Mouse (Mus musculus) adrenal gland, postnatal 14 days (tissue): ENCODE measurements at regions not wholly inside any gene's neighbourhood (a gene's known extent, or its start where the extent isn't known, plus 50 kb on each side); places are given as distances from the start of the nearest gene placed in this dataset.

ENCODE experiments used
- DNase-seq: peaks from one replicate; pipeline ENCODE4 v3.0.0; 2021; ENCODE audit warnings: mixed read lengths

DNA sequence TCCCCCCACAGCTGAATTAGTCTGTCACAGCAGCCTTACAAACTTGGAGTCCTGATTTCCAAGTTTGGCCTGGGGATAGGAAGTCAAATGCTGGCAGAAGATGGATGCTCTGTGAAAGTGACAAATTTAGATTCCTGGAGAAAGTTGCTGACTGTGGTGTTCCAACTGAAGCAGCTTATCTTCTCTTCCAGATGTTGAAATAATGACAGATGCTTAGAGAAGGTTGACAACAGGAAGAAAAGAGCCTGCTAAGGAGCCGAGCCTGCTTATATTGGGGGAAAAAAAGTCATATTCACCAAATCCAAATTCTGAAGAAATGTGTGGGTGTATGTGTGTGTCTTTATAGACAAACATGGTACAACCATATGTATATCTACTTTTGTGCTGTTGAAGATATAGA is 1380.4 kb upstream of the Cdh8 start:
- DNase-seq: no peak

DNA sequence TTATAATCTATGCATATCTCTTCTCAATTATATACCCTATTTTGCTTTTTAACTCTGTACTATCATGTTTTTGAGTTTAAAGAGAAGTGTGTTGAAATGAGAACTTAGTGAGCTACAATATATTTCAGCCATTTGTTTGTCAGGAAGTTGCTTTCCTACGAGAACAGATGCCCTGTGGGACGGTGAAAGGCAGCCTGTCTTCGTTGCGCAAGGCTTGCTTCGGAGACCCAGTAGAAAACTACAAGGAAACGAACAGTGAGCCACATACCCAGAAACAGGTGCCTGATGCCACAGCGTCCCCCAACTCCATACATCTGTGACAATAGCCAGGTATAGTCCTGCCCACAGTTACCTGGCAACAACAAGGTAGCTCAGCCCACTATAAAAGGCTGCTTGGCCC is 1377.7 kb upstream of the Cdh8 start:
- no peak for DNase-seq

DNA sequence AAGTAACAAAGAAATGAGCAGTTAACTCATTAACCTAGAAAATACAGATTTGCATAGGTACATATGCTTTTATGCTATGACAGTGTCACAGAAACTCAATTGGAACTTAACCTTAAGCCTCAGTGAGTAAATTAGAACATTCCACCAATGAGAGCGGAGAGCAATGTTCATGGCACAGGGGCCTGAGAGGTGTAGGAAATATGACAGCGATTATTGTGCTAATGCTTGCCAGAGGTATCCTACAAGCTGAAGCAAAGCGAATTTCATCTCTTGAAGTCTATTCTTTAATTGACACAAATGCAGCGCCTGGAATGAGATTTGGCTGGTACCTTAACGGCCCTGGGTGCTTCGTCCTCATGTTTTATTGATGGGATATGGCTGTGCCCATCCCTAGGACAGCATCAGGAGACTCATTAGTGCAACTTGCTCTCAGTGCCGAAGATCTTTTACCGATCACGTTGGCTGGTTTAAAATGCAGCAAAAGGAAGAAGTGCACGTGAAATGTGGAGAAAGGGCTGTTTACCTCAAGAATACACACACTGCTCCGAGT is 1374.4 kb upstream of the Cdh8 start:
- DNase-seq: no peak

DNA sequence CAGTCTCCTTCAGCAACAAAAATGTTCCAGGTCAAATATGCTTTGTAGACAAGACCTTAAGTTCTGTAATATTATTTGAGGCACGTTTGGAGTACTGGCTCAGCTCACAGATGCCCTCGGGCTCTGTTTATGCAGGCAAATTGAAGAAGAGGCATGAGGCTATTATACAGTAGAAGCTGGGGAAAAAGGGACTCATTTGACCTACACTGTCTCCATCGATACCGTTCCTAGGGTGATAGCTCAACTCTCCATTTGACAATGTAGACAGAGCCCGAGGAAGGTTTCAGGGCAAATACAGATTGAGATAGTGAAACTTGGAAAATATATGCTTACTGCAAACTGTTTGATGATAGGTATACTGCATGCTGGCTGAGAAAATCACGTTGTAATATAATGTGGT is 1371.9 kb upstream of the Cdh8 start:
- DNase-seq: no peak

DNA sequence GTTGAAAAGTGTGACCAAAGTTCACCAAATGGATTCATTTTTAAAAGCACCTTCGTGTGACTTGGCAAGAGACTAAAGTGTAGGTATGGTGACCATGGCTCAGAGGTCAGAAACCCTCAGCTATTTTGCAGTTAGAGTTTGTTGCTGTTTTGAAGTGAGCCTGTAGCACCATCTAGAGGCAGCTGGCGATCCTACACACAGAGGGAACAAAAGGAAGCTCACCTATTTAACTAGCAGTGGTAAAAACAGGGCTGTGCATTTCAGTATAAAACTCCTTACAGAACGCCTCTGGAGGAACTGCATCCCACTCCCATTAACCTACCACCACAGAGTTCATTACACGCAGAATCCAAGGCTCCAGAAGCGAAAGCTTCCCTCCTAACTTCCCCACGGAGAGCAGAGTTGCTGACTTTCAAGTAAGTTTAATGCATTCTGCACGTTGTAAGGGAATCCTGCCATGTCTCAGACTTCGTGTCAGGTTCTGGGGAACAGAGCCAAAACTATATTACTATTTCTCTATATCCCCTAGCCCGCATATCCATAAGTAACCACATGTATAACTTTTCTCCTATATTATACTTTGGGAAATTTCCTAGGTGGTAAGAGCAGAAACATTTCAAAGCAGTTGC is 1356.6 kb upstream of the Cdh8 start:
- peak; percentile 52 for DNase-seq

DNA sequence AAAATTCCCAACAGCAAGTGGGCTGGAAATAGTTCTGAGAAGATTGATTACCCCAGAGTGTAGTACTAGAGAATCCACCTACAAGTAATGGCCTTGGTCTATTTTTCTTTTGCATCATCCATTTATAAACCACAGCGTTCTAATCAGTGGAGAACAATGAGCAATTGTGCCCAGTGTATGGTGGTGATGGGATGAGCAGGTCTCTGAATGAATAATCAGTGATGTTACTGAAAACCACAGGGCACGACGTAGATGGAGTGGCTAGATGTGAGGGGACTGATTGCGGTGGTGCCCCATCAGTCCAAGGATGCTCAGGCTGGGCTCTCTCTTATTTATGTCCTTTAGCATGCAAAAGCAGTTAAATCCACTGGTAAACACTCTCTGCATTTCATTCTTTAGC is 1353.3 kb upstream of the Cdh8 start:
- no peak for DNase-seq

DNA sequence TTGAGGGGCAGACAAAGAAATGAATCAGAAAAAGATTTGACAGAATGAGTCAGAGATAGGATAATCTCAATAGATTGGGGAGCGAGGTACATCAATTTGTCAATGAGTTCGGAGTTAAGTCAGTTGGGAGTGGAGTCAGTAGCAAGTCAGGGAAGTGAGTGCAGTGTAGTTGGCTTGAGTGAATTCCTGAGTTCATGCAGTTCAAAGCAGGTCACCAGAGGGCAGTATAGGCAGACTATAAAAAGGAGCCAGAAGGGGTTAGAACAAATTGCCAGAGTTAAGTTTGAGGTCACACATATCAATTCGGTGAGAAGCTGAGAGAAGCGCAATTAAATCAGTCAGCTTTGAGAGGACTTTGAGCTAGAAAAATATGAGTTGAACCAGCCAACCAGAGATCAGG is 1317.7 kb upstream of the Cdh8 start:
- no peak for DNase-seq

DNA sequence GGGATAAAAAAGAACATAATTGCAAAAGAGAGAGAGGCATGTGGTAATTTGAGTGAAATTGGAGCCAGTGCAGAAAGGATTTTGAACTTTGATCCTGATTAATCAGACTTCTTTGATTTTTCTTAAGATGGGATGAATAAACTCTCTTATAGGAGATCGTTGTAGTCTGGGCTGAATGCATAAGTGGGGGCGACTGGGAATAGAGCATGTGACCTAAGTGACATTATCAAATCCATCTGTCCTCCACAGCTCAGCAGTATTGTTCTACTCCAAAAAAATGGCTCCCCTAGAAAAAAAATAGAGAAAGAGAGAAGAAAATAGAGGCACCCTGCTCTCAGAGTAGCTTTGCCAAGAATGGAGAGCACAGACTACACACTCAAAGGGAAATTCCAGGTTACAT is 1286.1 kb upstream of the Cdh8 start:
- DNase-seq: no peak

DNA sequence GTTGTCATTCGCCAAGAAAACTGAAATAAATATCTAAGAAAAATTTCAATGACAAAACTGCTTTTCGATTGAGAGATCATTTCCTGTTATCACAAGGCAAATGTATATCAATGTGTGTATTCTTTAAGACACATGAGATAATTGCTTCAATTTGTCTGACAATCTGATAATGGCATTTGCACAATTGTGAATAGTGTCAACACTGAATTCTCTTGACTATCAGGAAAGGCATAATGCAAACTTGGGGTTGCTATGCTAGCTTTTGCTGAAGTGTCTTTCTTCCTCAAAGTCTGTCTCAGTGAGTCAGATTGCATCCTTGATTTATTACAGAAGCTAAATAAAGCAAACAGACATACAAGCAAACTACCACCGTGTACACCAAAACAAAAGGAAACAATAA is 1278.8 kb upstream of the Cdh8 start:
- no peak for DNase-seq

DNA sequence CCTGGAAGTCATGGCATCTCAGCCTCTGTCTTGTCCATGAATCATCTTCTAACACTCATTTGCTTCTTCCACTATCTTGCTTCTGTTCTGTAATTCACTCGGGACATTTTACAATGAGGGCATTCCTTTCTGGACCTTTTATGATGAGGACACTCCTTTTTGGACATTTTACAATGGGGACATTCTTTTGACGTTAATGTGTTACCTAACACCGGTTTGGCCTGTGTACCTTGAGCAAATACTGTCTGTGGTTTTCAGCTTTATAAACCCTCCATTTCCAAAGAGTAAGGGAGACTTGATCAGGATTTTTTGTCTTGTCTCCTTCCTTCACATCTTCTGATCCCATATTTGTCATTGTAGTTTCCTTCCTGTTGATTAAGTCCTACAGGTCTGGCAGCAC is 1262.3 kb upstream of the Cdh8 start:
- DNase-seq: no peak
